Mouse (Mus musculus): Measurements from ENCODE around the gene Swsap1.
A peak's percentile ranks its signal among the peaks of the same experiment; 100 is the strongest.

The Swsap1 gene

GRCm38 (mm10) chr9:21936692-21937570, 18.6 kb upstream of the Swsap1 start, which contains the start of gene Plppr2:
Plppr2 (plus strand) TSS chr9:21937033.
- peak; percentile 83 for DNase-seq (ENCODE audit: low read depth)

GRCm38 (mm10) chr9:21937711-21938175, 17.8 kb upstream of the Swsap1 start:
- no peak for DNase-seq (ENCODE audit: low read depth)

- DNase-seq (ENCODE audit: low read depth): no peak
Observed at GRCm38 (mm10) chr9:21938234-21938855, 17.2 kb upstream of the Swsap1 start.

- no peak for DNase-seq (ENCODE audit: low read depth)
Observed at GRCm38 (mm10) chr9:21943046-21943445, 12.5 kb upstream of the Swsap1 start.

GRCm38 (mm10) chr9:21943638-21944037, 11.9 kb upstream of the Swsap1 start:
- DNase-seq (ENCODE audit: low read depth): no peak

- DNase-seq (ENCODE audit: low read depth): no peak
Observed at GRCm38 (mm10) chr9:21944267-21944666, 11.3 kb upstream of the Swsap1 start.

- DNase-seq (ENCODE audit: low read depth): no peak
Observed at GRCm38 (mm10) chr9:21947540-21948130, 7.9 kb upstream of the Swsap1 start.

- no peak for DNase-seq (ENCODE audit: low read depth)
Observed at GRCm38 (mm10) chr9:21948146-21948545, 7.4 kb upstream of the Swsap1 start.

- no peak for DNase-seq (ENCODE audit: low read depth)
Observed at GRCm38 (mm10) chr9:21948790-21949189, 6.8 kb upstream of the Swsap1 start.

- DNase-seq (ENCODE audit: low read depth): peak; percentile 75
Observed at GRCm38 (mm10) chr9:21950322-21950721, 5.2 kb upstream of the Swsap1 start.

- peak; percentile 51 for DNase-seq (ENCODE audit: low read depth)
Observed at GRCm38 (mm10) chr9:21951977-21952376, 3.6 kb upstream of the Swsap1 start.

GRCm38 (mm10) chr9:21953600-21953999, 2.0 kb upstream of the Swsap1 start:
- DNase-seq (ENCODE audit: low read depth): peak; percentile 23

- no peak for DNase-seq (ENCODE audit: low read depth)
Observed at GRCm38 (mm10) chr9:21954635-21955034, 920 bp upstream of the Swsap1 start.

- DNase-seq (ENCODE audit: low read depth): no peak
Observed at GRCm38 (mm10) chr9:21955225-21955569, 358 bp upstream of the Swsap1 start.

GRCm38 (mm10) chr9:21958372-21958771, 2.8 kb downstream of the Swsap1 start:
- DNase-seq (ENCODE audit: low read depth): no peak

GRCm38 (mm10) chr9:21959244-21959643, 3.7 kb downstream of the Swsap1 start:
- no peak for DNase-seq (ENCODE audit: low read depth)

GRCm38 (mm10) chr9:21960135-21960534, 4.6 kb downstream of the Swsap1 start:
- DNase-seq (ENCODE audit: low read depth): no peak

- DNase-seq (ENCODE audit: low read depth): no peak
Observed at GRCm38 (mm10) chr9:21960558-21961208, 5.1 kb downstream of the Swsap1 start.

- peak; percentile 23 for DNase-seq (ENCODE audit: low read depth)
Observed at GRCm38 (mm10) chr9:21961366-21961980, 5.9 kb downstream of the Swsap1 start.

GRCm38 (mm10) chr9:21962010-21962409, 6.5 kb downstream of the Swsap1 start:
- no peak for DNase-seq (ENCODE audit: low read depth)

- DNase-seq (ENCODE audit: low read depth): peak; percentile 62
Observed at GRCm38 (mm10) chr9:21962416-21963059, 7.0 kb downstream of the Swsap1 start.

Measured in naive thymus-derived CD4-positive, alpha-beta T cell, adult 2 months (primary cell).